Mouse (Mus musculus) liver, postnatal 0 days (tissue): ENCODE measurements at regions not wholly inside any gene's neighbourhood (a gene's known extent, or its start where the extent isn't known, plus 50 kb on each side); places are given as distances from the start of the nearest gene placed in this dataset.
A peak's percentile ranks its signal among the peaks of the same experiment; 100 is the strongest.

Source experiments
- ATAC-seq: fragments of 200-750 bp; cut with Nextera tagmentation; 2 replicates; pipeline ENCODE4 v1.8.0; 2017; ENCODE audit warnings: mild to moderate bottlenecking, moderate library complexity
- DNase-seq: peaks from one replicate; pipeline ENCODE4 v3.0.0-alpha.2; 2016
- H3K27ac ChIP-seq: fragments of 300-500 bp; sonication (generic); 2 replicates; pipeline ENCODE4 v1.5.1; 2014; ENCODE audit warnings: antibody characterized with exemption, moderate library complexity, mild to moderate bottlenecking, low read depth
- H3K27me3 ChIP-seq: fragments of 300-500 bp; sonication (generic); 2 replicates; pipeline ENCODE4 v1.6.1; 2014; ENCODE audit warnings: low read length, control low read depth, mixed read lengths; ENCODE audit not compliant: insufficient read depth
- H3K36me3 ChIP-seq: fragments of 300-500 bp; sonication (generic); replicated peaks from 2 replicates; pipeline ENCODE4 v1.6.1; 2014; ENCODE audit warnings: mild to moderate bottlenecking, control low read depth, low read length, moderate library complexity, mixed read lengths; ENCODE audit not compliant: insufficient read depth
- H3K4me1 ChIP-seq: fragments of 300-500 bp; sonication (generic); 2 replicates; pipeline ENCODE4 v1.6.1; 2014; ENCODE audit warnings: antibody characterized with exemption, mild to moderate bottlenecking, control low read depth; ENCODE audit not compliant: insufficient read depth
- H3K4me2 ChIP-seq: fragments of 300-500 bp; sonication (generic); 2 replicates; pipeline ENCODE4 v1.6.1; 2014; ENCODE audit warnings: low read depth, mild to moderate bottlenecking, low read length, moderate library complexity, mixed read lengths
- H3K4me3 ChIP-seq: fragments of 300-500 bp; sonication (generic); 2 replicates; pipeline ENCODE4 v1.5.1; 2014; ENCODE audit warnings: low read depth, low read length
- H3K9ac ChIP-seq: fragments of 300-500 bp; sonication (generic); replicated peaks from 2 replicates; pipeline ENCODE4 v1.6.1; 2014; ENCODE audit warnings: mild to moderate bottlenecking, moderate library complexity
- H3K9me3 ChIP-seq: fragments of 300-500 bp; sonication (generic); 2 replicates; pipeline ENCODE4 v1.6.1; 2016; ENCODE audit warnings: mild to moderate bottlenecking, control low read depth, low read length, mixed read lengths
- CTCF ChIP-seq: sonication (generic); IDR thresholded peaks from 2 replicates; pipeline ENCODE4 v1.5.1; 2016; ENCODE audit warnings: antibody characterized with exemption, low read depth
- EP300 ChIP-seq: IDR thresholded peaks from 2 replicates; pipeline ENCODE4 v1.6.1; 2016; ENCODE audit warnings: antibody characterized with exemption, low read depth, mild to moderate bottlenecking
- WGBS: fragments of 180-500 bp; shearing (Covaris S2); extraction: QIAGEN DNeasy Blood & Tissue Kit; methylation state at CpG from one replicate; pipeline ENCODE4 v1.1.7; 2014; ENCODE audit not compliant: insufficient replicate concordance; 5-methylcytosine and 5-hydroxymethylcytosine counted together

GRCm38 (mm10) chr9:94045462-94046126 lies 492.3 kb downstream of the 1190002N15Rik start:
- no peaks in the 10 kb centered on the region for H3K9me3 ChIP-seq
- no peak overlapping the region for H3K4me3 ChIP-seq
- no peaks in the 10 kb centered on the region for H3K36me3 ChIP-seq
- no peaks in the 10 kb centered on the region for H3K4me1 ChIP-seq
- no peak overlapping the region for H3K27ac ChIP-seq
- no peak overlapping the region for H3K9ac ChIP-seq
- H3K27me3 ChIP-seq: no peaks in the 10 kb centered on the region
- TF ChIP-seq EP300: no peak
- no peak for TF ChIP-seq CTCF
- WGBS: 62% methylated on average over 3 of the region's 3 CpGs
- no peak overlapping the region for H3K4me2 ChIP-seq
- no peak for ATAC-seq
- no peak for DNase-seq

- no peak overlapping the region for H3K4me3 ChIP-seq
- no peaks in the 10 kb centered on the region for H3K36me3 ChIP-seq
- no peak for ATAC-seq
- no peak overlapping the region for H3K9ac ChIP-seq
- no peak for DNase-seq
- TF ChIP-seq EP300 (no peak), CTCF (no peak)
- no peaks in the 10 kb centered on the region for H3K9me3 ChIP-seq
- H3K27me3 ChIP-seq: no peaks in the 10 kb centered on the region
- WGBS: 66% methylated on average over 3 of the region's 3 CpGs
- H3K27ac ChIP-seq: no peak overlapping the region
- H3K4me1 ChIP-seq: no peaks in the 10 kb centered on the region
- no peak overlapping the region for H3K4me2 ChIP-seq
Measured at GRCm38 (mm10) chr9:94023761-94024160, 514.1 kb downstream of the 1190002N15Rik start.

GRCm38 (mm10) chr9:94021293-94021903 lies 516.5 kb downstream of the 1190002N15Rik start:
- WGBS: 33% methylated on average over 1 of the region's 1 CpGs
- no peak for ATAC-seq
- H3K4me2 ChIP-seq: no peak overlapping the region
- no peak overlapping the region for H3K4me3 ChIP-seq
- TF ChIP-seq CTCF: no peak
- no peak for TF ChIP-seq EP300
- H3K9ac ChIP-seq: no peak overlapping the region
- H3K36me3 ChIP-seq: no peaks in the 10 kb centered on the region
- no peak for DNase-seq
- no peaks in the 10 kb centered on the region for H3K4me1 ChIP-seq
- no peaks in the 10 kb centered on the region for H3K9me3 ChIP-seq
- H3K27ac ChIP-seq: no peak overlapping the region
- H3K27me3 ChIP-seq: no peaks in the 10 kb centered on the region

GRCm38 (mm10) chr9:94016747-94017487 lies 521.0 kb downstream of the 1190002N15Rik start:
- Histone ChIP-seq H3K36me3 (no peaks in the 10 kb centered on the region), H3K4me1 (no peaks in the 10 kb centered on the region), H3K4me2 (no peak overlapping the region), H3K27ac (no peak overlapping the region), H3K4me3 (no peak overlapping the region), H3K9ac (no peak overlapping the region), H3K27me3 (no peaks in the 10 kb centered on the region), H3K9me3 (no peaks in the 10 kb centered on the region)
- DNase-seq: no peak
- peak; percentile 53 for ATAC-seq
- TF ChIP-seq EP300: peak; percentile 26; the same call in 1 of the 2 replicates
- no peak for TF ChIP-seq CTCF

- H3K27me3 ChIP-seq: no peaks in the 10 kb centered on the region
- ATAC-seq (no peak), DNase-seq (no peak)
- H3K9ac ChIP-seq: no peak overlapping the region
- no peaks in the 10 kb centered on the region for H3K9me3 ChIP-seq
- WGBS: 60% methylated on average over 3 of the region's 3 CpGs
- H3K36me3 ChIP-seq: no peaks in the 10 kb centered on the region
- H3K4me3 ChIP-seq: no peak overlapping the region
- TF ChIP-seq EP300 (no peak), CTCF (no peak)
- no peak overlapping the region for H3K4me2 ChIP-seq
- no peaks in the 10 kb centered on the region for H3K4me1 ChIP-seq
- no peak overlapping the region for H3K27ac ChIP-seq
Measured at GRCm38 (mm10) chr9:93992216-93992615, 545.7 kb downstream of the 1190002N15Rik start.

- H3K9me3 ChIP-seq: no peaks in the 10 kb centered on the region
- no peak overlapping the region for H3K27ac ChIP-seq
- no peaks in the 10 kb centered on the region for H3K4me1 ChIP-seq
- no peak for DNase-seq
- no peaks in the 10 kb centered on the region for H3K36me3 ChIP-seq
- no peak overlapping the region for H3K9ac ChIP-seq
- H3K4me3 ChIP-seq: no peak overlapping the region
- no peak for ATAC-seq
- no peak overlapping the region for H3K4me2 ChIP-seq
- TF ChIP-seq EP300: no peak
- no peak for TF ChIP-seq CTCF
- 31% methylated on average over 1 of the region's 1 CpGs for WGBS
- H3K27me3 ChIP-seq: no peaks in the 10 kb centered on the region
Measured at GRCm38 (mm10) chr9:93991141-93991540, 546.7 kb downstream of the 1190002N15Rik start.
